Mouse (Mus musculus) lung, postnatal 0 days (tissue): Measurements from ENCODE around the gene Slc9c1. TPM values are rescaled to one million over a fixed set of nuclear protein-coding genes. Genes with fewer than 3 reads are reported as not detected.

ENCODE experiments used
- ATAC-seq: fragments of 200-750 bp; cut with Nextera tagmentation; 2 replicates; pipeline ENCODE4 v1.8.0; 2017; ENCODE audit warnings: moderate library complexity
- DNase-seq: peaks from one replicate; pipeline ENCODE4 v3.0.0-alpha.2; 2016; ENCODE audit warnings: low spot score
- H3K27ac ChIP-seq: fragments of 300-500 bp; sonication (generic); 2 replicates; pipeline ENCODE4 v1.5.1; 2014; ENCODE audit warnings: antibody characterized with exemption, mild to moderate bottlenecking, low read length, mixed read lengths
- H3K27me3 ChIP-seq: fragments of 300-500 bp; sonication (generic); replicated peaks from 2 replicates; pipeline ENCODE4 v1.6.1; 2014; ENCODE audit warnings: low read length, mixed read lengths; ENCODE audit not compliant: insufficient read depth
- H3K36me3 ChIP-seq: fragments of 300-500 bp; sonication (generic); 2 replicates; pipeline ENCODE4 v1.6.1; 2014; ENCODE audit warnings: low read length, mixed read lengths; ENCODE audit not compliant: insufficient read depth
- H3K4me1 ChIP-seq: fragments of 300-500 bp; sonication (generic); 2 replicates; pipeline ENCODE4 v1.6.1; 2014; ENCODE audit warnings: antibody characterized with exemption, low read depth, low read length, mixed read lengths; ENCODE audit not compliant: insufficient read depth
- H3K4me2 ChIP-seq: fragments of 300-500 bp; sonication (generic); replicated peaks from 2 replicates; pipeline ENCODE4 v1.6.1; 2014; ENCODE audit warnings: low read depth, mild to moderate bottlenecking, low read length, moderate library complexity, mixed read lengths
- H3K4me3 ChIP-seq: fragments of 300-500 bp; sonication (generic); 2 replicates; pipeline ENCODE4 v1.5.1; 2014; ENCODE audit warnings: low read depth, low read length
- H3K9ac ChIP-seq: fragments of 300-500 bp; sonication (generic); replicated peaks from 2 replicates; pipeline ENCODE4 v1.6.1; 2014; ENCODE audit warnings: low read depth, mild to moderate bottlenecking
- H3K9me3 ChIP-seq: fragments of 300-500 bp; sonication (generic); 2 replicates; pipeline ENCODE4 v1.6.1; 2016; ENCODE audit warnings: low read length, mixed read lengths
- CTCF ChIP-seq: IDR thresholded peaks from 2 replicates; pipeline ENCODE4 v1.5.1; 2016; ENCODE audit warnings: antibody characterized with exemption, mild to moderate bottlenecking
- EP300 ChIP-seq: IDR thresholded peaks from 2 replicates; pipeline ENCODE4 v1.6.1; 2016; ENCODE audit warnings: antibody characterized with exemption, mild to moderate bottlenecking, control low read depth
- WGBS: fragments of 180-500 bp; shearing (Covaris S2); extraction: QIAGEN DNeasy Blood & Tissue Kit; methylation state at CpG from one replicate; pipeline ENCODE4 v1.1.7; 2014; 5-methylcytosine and 5-hydroxymethylcytosine counted together
- polyA plus RNA-seq: library from polyadenylated mRNA; unstranded; fragments of >200 nt; fragmentation: Nextera tagmentation; extraction: Ambion mirVana; gene quantifications from 2 replicates; pipeline ENCODE4 v1.2.1, GENCODE M21; 2015

The Slc9c1 gene
- polyA plus RNA-seq, 1 experiment from 2014 or later: not detected

- H3K9me3 ChIP-seq: no peaks in the 10 kb centered on the region
- TF ChIP-seq EP300: no peak
- TF ChIP-seq CTCF: no peak
- ATAC-seq (no peak), DNase-seq (no peak)
- H3K9ac ChIP-seq: no peak overlapping the region
- H3K4me3 ChIP-seq: no peak overlapping the region
- H3K4me2 ChIP-seq: no peak overlapping the region
- no peaks in the 10 kb centered on the region for H3K4me1 ChIP-seq
- H3K36me3 ChIP-seq: no peaks in the 10 kb centered on the region
- H3K27ac ChIP-seq: no peak overlapping the region
- 63% methylated on average over 3 of the region's 3 CpGs for WGBS
- no peaks in the 10 kb centered on the region for H3K27me3 ChIP-seq
Observed at GRCm38 (mm10) chr16:45544341-45544740, 9.2 kb downstream of the Slc9c1 start.

GRCm38 (mm10) chr16:45547982-45548381, 12.9 kb downstream of the Slc9c1 start:
- no peak overlapping the region for H3K27ac ChIP-seq
- H3K36me3 ChIP-seq: no peaks in the 10 kb centered on the region
- H3K9me3 ChIP-seq: no peaks in the 10 kb centered on the region
- DNase-seq (no peak), ATAC-seq (no peak)
- no peak for TF ChIP-seq EP300
- TF ChIP-seq CTCF: no peak
- H3K9ac ChIP-seq: no peak overlapping the region
- no peaks in the 10 kb centered on the region for H3K4me1 ChIP-seq
- no peaks in the 10 kb centered on the region for H3K27me3 ChIP-seq
- no peak overlapping the region for H3K4me2 ChIP-seq
- no peak overlapping the region for H3K4me3 ChIP-seq

GRCm38 (mm10) chr16:45551579-45551978, 16.5 kb downstream of the Slc9c1 start:
- H3K4me2 ChIP-seq: no peak overlapping the region
- H3K27ac ChIP-seq: no peak overlapping the region
- no peaks in the 10 kb centered on the region for H3K4me1 ChIP-seq
- no peaks in the 10 kb centered on the region for H3K27me3 ChIP-seq
- H3K36me3 ChIP-seq: no peaks in the 10 kb centered on the region
- ATAC-seq (no peak), DNase-seq (peak; percentile 12)
- H3K9me3 ChIP-seq: no peaks in the 10 kb centered on the region
- WGBS: 18% methylated on average over 2 of the region's 2 CpGs
- TF ChIP-seq EP300 (no peak), CTCF (no peak)
- no peak overlapping the region for H3K9ac ChIP-seq
- H3K4me3 ChIP-seq: no peak overlapping the region

GRCm38 (mm10) chr16:45561747-45562146, 26.6 kb downstream of the Slc9c1 start:
- no peak overlapping the region for H3K4me2 ChIP-seq
- H3K36me3 ChIP-seq: no peaks in the 10 kb centered on the region
- no peak overlapping the region for H3K4me3 ChIP-seq
- TF ChIP-seq CTCF: no peak
- no peak overlapping the region for H3K9ac ChIP-seq
- ATAC-seq (no peak), DNase-seq (no peak)
- no peaks in the 10 kb centered on the region for H3K4me1 ChIP-seq
- WGBS: 28% methylated on average over 3 of the region's 3 CpGs
- H3K27me3 ChIP-seq: no peaks in the 10 kb centered on the region
- H3K9me3 ChIP-seq: no peaks in the 10 kb centered on the region
- no peak overlapping the region for H3K27ac ChIP-seq

GRCm38 (mm10) chr16:45572307-45572706, 37.2 kb downstream of the Slc9c1 start:
- H3K27me3 ChIP-seq: no peaks in the 10 kb centered on the region
- H3K9me3 ChIP-seq: no peaks in the 10 kb centered on the region
- ATAC-seq (no peak), DNase-seq (no peak)
- WGBS: 72% methylated on average over 3 of the region's 3 CpGs
- H3K4me3 ChIP-seq: no peak overlapping the region
- H3K36me3 ChIP-seq: no peaks in the 10 kb centered on the region
- TF ChIP-seq CTCF: no peak
- no peak for TF ChIP-seq EP300
- H3K4me1 ChIP-seq: no peaks in the 10 kb centered on the region
- no peak overlapping the region for H3K4me2 ChIP-seq
- H3K27ac ChIP-seq: no peak overlapping the region
- H3K9ac ChIP-seq: no peak overlapping the region

- Histone ChIP-seq H3K4me3 (no peak overlapping the region), H3K36me3 (no peaks in the 10 kb centered on the region), H3K4me1 (no peaks in the 10 kb centered on the region), H3K9me3 (no peaks in the 10 kb centered on the region), H3K4me2 (no peak overlapping the region), H3K9ac (no peak overlapping the region), H3K27me3 (no peaks in the 10 kb centered on the region), H3K27ac (no peak overlapping the region)
- DNase-seq (peak; percentile 17), ATAC-seq (no peak)
- TF ChIP-seq CTCF: peak; percentile 20
- no peak for TF ChIP-seq EP300
- 59% methylated on average over 12 of the region's 12 CpGs for WGBS
Observed at GRCm38 (mm10) chr16:45579883-45580282, 44.8 kb downstream of the Slc9c1 start.

- 21% methylated on average over 2 of the region's 2 CpGs for WGBS
- no peaks in the 10 kb centered on the region for H3K36me3 ChIP-seq
- no peak overlapping the region for H3K4me2 ChIP-seq
- DNase-seq (peak; percentile 46), ATAC-seq (no peak)
- TF ChIP-seq EP300: no peak
- TF ChIP-seq CTCF: peak; percentile 69
- H3K4me3 ChIP-seq: no peak overlapping the region
- H3K4me1 ChIP-seq: no peaks in the 10 kb centered on the region
- no peak overlapping the region for H3K27ac ChIP-seq
- no peaks in the 10 kb centered on the region for H3K27me3 ChIP-seq
- H3K9me3 ChIP-seq: no peaks in the 10 kb centered on the region
- H3K9ac ChIP-seq: no peak overlapping the region
Observed at GRCm38 (mm10) chr16:45582512-45582911, 47.4 kb downstream of the Slc9c1 start.
